Mouse (Mus musculus) heart, embryonic 15.5 days (tissue): ENCODE measurements around the gene 1110008P14Rik. TPM values are rescaled to one million over a fixed set of nuclear protein-coding genes. Genes with fewer than 3 reads are reported as not detected.
A peak's percentile ranks its signal among the peaks of the same experiment; 100 is the strongest.

Source experiments
- ATAC-seq: fragments of 200-750 bp; cut with Nextera tagmentation; replicated peaks from 2 replicates; pipeline ENCODE4 v1.8.0; 2017; ENCODE audit warnings: low read depth, moderate TSS enrichment; ENCODE audit not compliant: insufficient number of reproducible peaks, insufficient read depth, low FRiP score
- H3K27ac ChIP-seq: fragments of 300-500 bp; sonication (generic); 2 replicates; pipeline ENCODE4 v1.5.1; 2015; ENCODE audit warnings: mild to moderate bottlenecking, inconsistent platforms
- H3K27me3 ChIP-seq: fragments of 300-500 bp; sonication (generic); 2 replicates; pipeline ENCODE4 v1.6.1; 2015; ENCODE audit warnings: inconsistent platforms
- H3K36me3 ChIP-seq: fragments of 300-500 bp; sonication (generic); 2 replicates; pipeline ENCODE4 v1.6.1; 2015; ENCODE audit warnings: mild to moderate bottlenecking, inconsistent platforms
- H3K4me1 ChIP-seq: fragments of 300-500 bp; sonication (generic); replicated peaks from 2 replicates; pipeline ENCODE4 v1.6.1; 2015; ENCODE audit warnings: inconsistent platforms
- H3K4me2 ChIP-seq: fragments of 300-500 bp; sonication (generic); 2 replicates; pipeline ENCODE4 v1.6.1; 2015; ENCODE audit warnings: inconsistent platforms, mild to moderate bottlenecking, moderate library complexity
- H3K4me3 ChIP-seq: fragments of 300-500 bp; sonication (generic); 2 replicates; pipeline ENCODE4 v1.5.1; 2015; ENCODE audit warnings: mild to moderate bottlenecking, inconsistent platforms
- H3K9ac ChIP-seq: fragments of 300-500 bp; sonication (generic); 2 replicates; pipeline ENCODE4 v1.6.1; 2015; ENCODE audit warnings: mild to moderate bottlenecking, inconsistent platforms
- H3K9me3 ChIP-seq: fragments of 300-500 bp; sonication (generic); replicated peaks from 2 replicates; pipeline ENCODE4 v1.6.1; 2016; ENCODE audit warnings: inconsistent platforms
- WGBS: fragments of 180-500 bp; shearing (Covaris S2); methylation state at CpG from one replicate; pipeline ENCODE4 v1.1.7; 2015; ENCODE audit warnings: mixed read lengths; 5-methylcytosine and 5-hydroxymethylcytosine counted together
- polyA plus RNA-seq: library from polyadenylated mRNA; unstranded; fragments of >200 nt; fragmentation: Nextera tagmentation; extraction: Ambion mirVana; gene quantifications from 2 replicates; pipeline ENCODE4 v1.2.1, GENCODE M21; 2015

The 1110008P14Rik gene
- polyA plus RNA-seq, 1 experiment from 2014 or later: 46.0 TPM

- no peak overlapping the region for H3K9ac ChIP-seq
- H3K4me3 ChIP-seq: no peak overlapping the region
- peak overlapping the region; percentile 98 for H3K4me2 ChIP-seq
- H3K27ac ChIP-seq: no peak overlapping the region
- H3K27me3 ChIP-seq: peaks cover 31% of the 10 kb centered on the region
- peaks cover 21% of the 10 kb centered on the region for H3K4me1 ChIP-seq
- H3K36me3 ChIP-seq: no peaks in the 10 kb centered on the region
- H3K9me3 ChIP-seq: no peaks in the 10 kb centered on the region
- no peak for ATAC-seq
- WGBS: 46% methylated on average over 9 of the region's 9 CpGs
Measured at GRCm38 (mm10) chr2:32351471-32351961, 30.2 kb downstream of the 1110008P14Rik start.

GRCm38 (mm10) chr2:32350471-32351051 is 31.2 kb downstream of the 1110008P14Rik start:
- Histone ChIP-seq H3K27ac (no peak overlapping the region), H3K4me1 (peaks cover 21% of the 10 kb centered on the region), H3K9ac (no peak overlapping the region), H3K9me3 (no peaks in the 10 kb centered on the region), H3K4me3 (no peak overlapping the region), H3K4me2 (no peak overlapping the region), H3K36me3 (no peaks in the 10 kb centered on the region), H3K27me3 (peaks cover 31% of the 10 kb centered on the region)
- ATAC-seq: no peak
- WGBS: 53% methylated on average over 13 of the region's 13 CpGs

- ATAC-seq: no peak
- peaks cover 21% of the 10 kb centered on the region for H3K4me1 ChIP-seq
- no peak overlapping the region for H3K4me2 ChIP-seq
- H3K4me3 ChIP-seq: no peak overlapping the region
- H3K36me3 ChIP-seq: no peaks in the 10 kb centered on the region
- H3K9me3 ChIP-seq: no peaks in the 10 kb centered on the region
- no peak overlapping the region for H3K9ac ChIP-seq
- H3K27ac ChIP-seq: no peak overlapping the region
- peaks cover 31% of the 10 kb centered on the region for H3K27me3 ChIP-seq
- WGBS: 52% methylated on average over 8 of the region's 8 CpGs
Measured at GRCm38 (mm10) chr2:32349625-32350255, 32.0 kb downstream of the 1110008P14Rik start.

- H3K9ac ChIP-seq: no peak overlapping the region
- H3K4me2 ChIP-seq: no peak overlapping the region
- H3K36me3 ChIP-seq: no peaks in the 10 kb centered on the region
- peaks cover 35% of the 10 kb centered on the region for H3K27me3 ChIP-seq
- 80% methylated on average over 11 of the region's 11 CpGs for WGBS
- ATAC-seq: no peak
- peaks cover 16% of the 10 kb centered on the region for H3K4me1 ChIP-seq
- no peaks in the 10 kb centered on the region for H3K9me3 ChIP-seq
- no peak overlapping the region for H3K4me3 ChIP-seq
- no peak overlapping the region for H3K27ac ChIP-seq
Measured at GRCm38 (mm10) chr2:32348311-32348710, 33.4 kb downstream of the 1110008P14Rik start.

- Histone ChIP-seq H3K27ac (no peak overlapping the region), H3K4me1 (peaks cover 5% of the 10 kb centered on the region), H3K9ac (no peak overlapping the region), H3K36me3 (no peaks in the 10 kb centered on the region), H3K27me3 (peaks cover 35% of the 10 kb centered on the region), H3K4me3 (no peak overlapping the region), H3K9me3 (no peaks in the 10 kb centered on the region), H3K4me2 (no peak overlapping the region)
- ATAC-seq: no peak
- 70% methylated on average over 6 of the region's 6 CpGs for WGBS
Measured at GRCm38 (mm10) chr2:32347019-32347418, 34.7 kb downstream of the 1110008P14Rik start.

- no peak for ATAC-seq
- Histone ChIP-seq H3K36me3 (no peaks in the 10 kb centered on the region), H3K9ac (no peak overlapping the region), H3K4me3 (no peak overlapping the region), H3K27ac (no peak overlapping the region), H3K27me3 (peaks cover 26% of the 10 kb centered on the region), H3K9me3 (no peaks in the 10 kb centered on the region), H3K4me1 (no peaks in the 10 kb centered on the region; the same call in 1 of the 2 replicates), H3K4me2 (no peak overlapping the region)
- 73% methylated on average over 14 of the region's 14 CpGs for WGBS
Measured at GRCm38 (mm10) chr2:32344598-32345321, 37.0 kb downstream of the 1110008P14Rik start.

GRCm38 (mm10) chr2:32344056-32344455 is 37.7 kb downstream of the 1110008P14Rik start:
- Histone ChIP-seq H3K9me3 (no peaks in the 10 kb centered on the region), H3K4me3 (no peak overlapping the region), H3K4me1 (no peaks in the 10 kb centered on the region), H3K9ac (no peak overlapping the region), H3K4me2 (no peak overlapping the region), H3K36me3 (no peaks in the 10 kb centered on the region), H3K27me3 (peaks cover 25% of the 10 kb centered on the region), H3K27ac (no peak overlapping the region)
- no peak for ATAC-seq
- 69% methylated on average over 10 of the region's 10 CpGs for WGBS

- peaks cover 17% of the 10 kb centered on the region; the same call in 1 of the 2 replicates for H3K27me3 ChIP-seq
- H3K27ac ChIP-seq: no peak overlapping the region
- ATAC-seq: no peak
- H3K4me3 ChIP-seq: no peak overlapping the region
- no peak overlapping the region for H3K9ac ChIP-seq
- no peaks in the 10 kb centered on the region for H3K36me3 ChIP-seq
- H3K4me2 ChIP-seq: no peak overlapping the region
- no peaks in the 10 kb centered on the region for H3K4me1 ChIP-seq
- 95% methylated on average over 2 of the region's 2 CpGs for WGBS
- H3K9me3 ChIP-seq: no peaks in the 10 kb centered on the region
Measured at GRCm38 (mm10) chr2:32343351-32343671, 38.4 kb downstream of the 1110008P14Rik start.

- H3K9me3 ChIP-seq: no peaks in the 10 kb centered on the region
- ATAC-seq: 0 out of 2 replicates have a peak, but pooled peaks have one; percentile 24
- H3K36me3 ChIP-seq: no peaks in the 10 kb centered on the region
- no peak overlapping the region for H3K4me3 ChIP-seq
- H3K27me3 ChIP-seq: peaks cover 13% of the 10 kb centered on the region; the same call in 1 of the 2 replicates
- H3K27ac ChIP-seq: no peak overlapping the region
- no peaks in the 10 kb centered on the region for H3K4me1 ChIP-seq
- 71% methylated on average over 6 of the region's 6 CpGs for WGBS
- H3K4me2 ChIP-seq: no peak overlapping the region
- H3K9ac ChIP-seq: no peak overlapping the region
Measured at GRCm38 (mm10) chr2:32342539-32343350, 39.0 kb downstream of the 1110008P14Rik start.

- H3K27ac ChIP-seq: no peak overlapping the region
- no peaks in the 10 kb centered on the region for H3K36me3 ChIP-seq
- 81% methylated on average over 4 of the region's 4 CpGs for WGBS
- no peaks in the 10 kb centered on the region for H3K9me3 ChIP-seq
- H3K4me2 ChIP-seq: no peak overlapping the region
- H3K4me1 ChIP-seq: no peaks in the 10 kb centered on the region
- H3K27me3 ChIP-seq: peaks cover 13% of the 10 kb centered on the region
- ATAC-seq: no peak
- H3K9ac ChIP-seq: no peak overlapping the region
- H3K4me3 ChIP-seq: no peak overlapping the region
Measured at GRCm38 (mm10) chr2:32342039-32342438, 39.7 kb downstream of the 1110008P14Rik start.

GRCm38 (mm10) chr2:32341634-32341939 is 40.2 kb downstream of the 1110008P14Rik start:
- Histone ChIP-seq H3K9me3 (no peaks in the 10 kb centered on the region), H3K4me1 (no peaks in the 10 kb centered on the region), H3K27me3 (peaks cover 14% of the 10 kb centered on the region), H3K36me3 (no peaks in the 10 kb centered on the region), H3K4me2 (no peak overlapping the region), H3K27ac (no peak overlapping the region), H3K9ac (no peak overlapping the region), H3K4me3 (no peak overlapping the region)
- no peak for ATAC-seq
- 74% methylated on average over 4 of the region's 4 CpGs for WGBS
